Mouse (Mus musculus): ENCODE measurements around the gene Arrdc4. TPM values are rescaled to one million over a fixed set of nuclear protein-coding genes. Genes with fewer than 3 reads are reported as not detected.

Arrdc4 gene
- polyA plus RNA-seq (2012; rRNA removed) = 14.1 and 16.9 TPM in 2 replicates

GRCm38 (mm10) chr7:68748761-68749635 lies at the start of gene Arrdc4:
Arrdc4 (minus strand) TSS chr7:68749241.

